Mouse (Mus musculus) gastrocnemius, postnatal 4 days (tissue): ENCODE results near the gene Mgmt. TPM values are rescaled to one million over a fixed set of nuclear protein-coding genes. Genes with fewer than 3 reads are reported as not detected.
A peak's percentile ranks its signal among the peaks of the same experiment; 100 is the strongest.

Experiments used
- DNase-seq, 2 experiments: peaks; one replicate each; pipeline ENCODE4 v3.0.0; 2021 to 2022; ENCODE audit warnings: low spot score in 2 of 2, mixed read lengths in 2 of 2
- long read RNA-seq, 2 experiments: library from polyadenylated mRNA; stranded (forward); transcript quantifications; one replicate each; pipeline ENCODE4 v2.0.0; 2021
- total RNA-seq, 2 experiments: library from RNA; stranded (reverse); gene quantifications; 2 replicates each; pipeline ENCODE4 v1.2.3; 2021

Gene Mgmt
- total RNA-seq: 1 to 10 TPM; 3.0 to 3.9 TPM
- long read RNA-seq, experiment 1, transcript Mgmt-201 (5 exons, 2,894 nt): major isoform, 5 of 8 reads
- long read RNA-seq, experiment 1, partial matches to known transcripts: 0 of 8 reads
- long read RNA-seq, experiment 1, other reads (novel, unspliced or antisense): 3 of 8 reads
- long read RNA-seq, experiment 2, transcript Mgmt-201 (5 exons, 2,894 nt): major isoform, 9 of 12 reads
- long read RNA-seq, experiment 2, partial matches to known transcripts: 0 of 12 reads
- long read RNA-seq, experiment 2, other reads (novel, unspliced or antisense): 3 of 12 reads

DNA sequence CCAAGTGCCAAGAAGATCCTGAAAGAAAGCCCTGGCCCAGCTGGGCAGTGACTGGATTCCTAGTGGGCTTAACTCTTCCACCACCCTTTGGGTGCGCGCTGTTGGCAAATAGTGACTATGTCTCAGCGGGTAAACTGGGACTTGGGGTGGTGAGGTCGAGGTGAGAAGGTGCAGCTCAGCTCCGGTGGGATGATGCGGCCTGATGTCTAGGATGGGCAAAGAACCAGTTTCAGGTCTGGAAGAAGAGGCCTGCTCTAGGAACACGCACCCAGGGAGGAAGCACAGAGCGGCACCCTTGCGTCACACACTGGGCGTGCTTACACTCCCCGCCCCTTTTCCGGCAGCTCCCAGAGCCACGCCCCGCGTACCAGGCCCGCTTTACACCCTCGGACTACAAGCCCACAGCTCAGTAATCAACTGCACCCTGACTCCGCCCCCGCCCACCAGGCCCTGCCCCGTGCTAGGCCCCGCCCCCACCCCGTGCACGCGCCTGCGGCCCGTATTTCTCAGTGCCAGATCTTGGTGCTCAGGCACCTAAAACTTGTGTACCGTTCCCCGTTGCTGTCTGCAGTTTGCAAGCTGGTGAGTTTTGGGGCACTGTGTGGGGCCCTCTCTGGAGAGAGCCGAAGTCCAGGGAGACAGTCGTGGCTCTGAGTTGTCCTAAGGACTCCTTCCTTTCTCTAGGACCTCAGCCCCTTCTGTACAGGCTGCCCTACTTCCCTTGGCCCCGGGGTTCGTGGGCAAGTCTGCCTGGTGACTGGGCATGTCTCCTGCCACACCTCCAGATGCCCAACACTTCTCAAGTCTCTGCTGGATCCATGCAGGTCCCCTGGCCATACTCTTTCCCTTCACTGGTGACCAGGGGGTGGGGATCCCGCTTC is at the start of gene Mgmt:
Gene Mgmt (plus strand): TSS at position 509 of the 881 bp plus-strand sequence.
- peak; percentile 82 to 91 for DNase-seq

DNA sequence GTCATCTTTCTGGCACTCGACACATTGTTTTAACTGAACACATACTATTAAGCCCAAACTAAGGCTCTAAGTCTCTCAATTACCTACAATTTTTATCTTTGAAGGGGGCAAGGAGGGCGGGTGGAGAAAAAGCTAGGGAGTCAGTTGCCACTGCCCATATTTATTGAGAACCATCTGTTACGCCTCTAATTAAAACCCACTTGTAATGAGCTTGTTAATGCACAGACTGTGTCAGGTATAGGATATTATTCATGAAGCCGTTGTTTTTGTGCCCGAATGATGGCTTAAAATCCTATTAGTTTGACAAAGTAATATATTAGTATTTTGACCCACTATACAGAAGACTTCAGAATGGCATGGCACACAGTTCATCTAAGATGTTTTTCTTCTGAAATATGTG is 49.6 kb upstream of the Mgmt start:
- no peak for DNase-seq

DNA sequence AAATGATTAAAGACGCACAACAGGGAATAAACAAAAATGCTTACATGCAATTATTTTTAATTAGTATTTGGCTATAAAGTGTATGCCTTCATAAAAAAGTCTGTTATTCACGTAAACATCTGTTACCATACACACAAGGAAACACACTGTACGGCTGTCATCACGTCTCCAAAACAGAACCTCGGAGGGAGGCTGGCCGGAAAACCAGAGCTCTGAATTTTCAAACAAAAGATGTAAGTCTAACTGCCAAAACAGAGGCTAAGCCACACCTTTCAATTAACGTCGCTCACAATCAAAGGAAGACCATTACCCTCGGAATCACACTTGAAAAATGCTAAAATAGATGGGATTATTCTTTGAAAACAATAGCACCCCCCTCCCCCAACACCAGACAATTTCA is 49.1 kb upstream of the Mgmt start:
- DNase-seq: no peak

DNA sequence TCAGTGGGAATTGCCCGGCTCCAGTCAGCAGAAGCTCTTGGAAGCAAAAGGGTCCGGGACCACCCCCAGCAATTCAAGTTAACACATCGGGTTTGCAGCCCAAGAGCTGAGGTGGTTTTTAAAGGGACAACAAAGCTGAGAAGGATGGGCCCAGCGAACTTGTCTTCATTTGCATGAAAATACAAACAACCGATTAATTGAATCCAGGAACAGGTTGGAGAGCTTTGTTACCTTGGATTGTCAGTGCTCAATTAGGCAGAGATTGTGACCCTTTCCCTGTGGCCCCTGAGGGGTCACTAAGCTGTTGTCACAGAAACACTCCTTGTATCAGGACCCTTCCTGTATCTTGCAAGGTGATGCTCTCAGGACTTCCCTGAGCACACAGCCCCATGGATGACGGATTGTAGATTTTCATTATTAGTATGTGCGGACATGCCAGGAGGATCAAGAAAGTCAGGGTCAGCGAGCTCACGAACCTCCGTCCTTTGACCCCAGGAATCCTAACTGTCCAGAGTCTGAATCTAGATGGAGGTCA is 48.3 kb upstream of the Mgmt start:
- no peak for DNase-seq

DNA sequence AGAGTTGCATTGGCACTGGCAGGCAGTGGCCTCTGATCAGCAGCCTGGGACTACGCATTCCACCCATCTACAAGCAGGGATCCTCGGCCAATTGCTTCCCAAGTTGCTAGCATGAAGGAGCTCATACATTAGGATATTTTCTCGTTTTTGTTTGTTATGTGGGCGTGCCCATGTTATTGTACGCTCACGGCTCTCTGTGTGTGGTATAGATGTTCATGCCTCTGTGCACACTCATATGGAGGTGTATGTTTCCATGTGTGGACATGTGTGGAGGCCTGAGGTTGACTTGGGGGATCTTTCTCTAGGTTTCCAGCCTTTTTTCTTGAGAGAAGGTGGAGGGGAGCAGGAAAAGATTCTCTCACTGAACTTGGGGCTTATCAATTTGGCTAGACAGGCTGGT is 46.8 kb upstream of the Mgmt start:
- DNase-seq: no peak

DNA sequence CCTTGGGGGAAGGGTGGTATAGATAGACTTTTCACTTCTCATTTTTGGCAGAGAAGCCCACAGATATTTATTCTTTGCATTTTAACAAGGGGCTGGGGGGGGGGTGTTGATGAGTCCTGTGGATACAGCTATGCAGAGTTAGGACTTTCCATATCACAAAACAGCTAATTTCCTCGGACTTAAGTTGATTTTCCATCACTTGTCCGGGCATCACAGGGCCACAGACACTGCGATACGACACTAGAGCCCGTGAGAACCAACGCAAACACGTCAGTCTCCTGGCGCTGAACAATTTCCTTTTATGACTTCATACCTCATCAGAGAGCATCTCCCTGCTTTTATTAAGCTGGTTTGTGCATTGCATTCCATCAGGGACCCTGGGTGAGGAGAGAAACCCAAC is 45.7 kb upstream of the Mgmt start:
- no peak for DNase-seq

DNA sequence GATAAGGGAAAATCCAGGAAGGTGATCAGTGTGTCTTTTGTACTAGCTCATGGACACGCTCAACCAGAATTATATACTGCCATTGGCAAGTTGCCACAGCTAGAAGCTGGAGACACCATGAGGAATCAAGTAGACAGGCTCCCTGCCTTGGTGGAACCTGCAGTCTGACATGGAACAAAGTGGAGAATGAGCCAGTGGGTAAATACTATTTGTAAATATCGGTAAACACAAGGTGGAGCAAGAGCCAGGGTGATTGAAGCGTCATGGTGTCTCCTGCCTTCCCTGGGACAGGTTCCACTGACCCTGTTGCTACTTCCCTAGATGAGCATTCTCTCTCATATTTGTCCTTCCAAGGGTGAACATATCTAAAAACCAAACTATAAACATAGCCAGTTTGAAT is 44.6 kb upstream of the Mgmt start:
- no peak for DNase-seq

DNA sequence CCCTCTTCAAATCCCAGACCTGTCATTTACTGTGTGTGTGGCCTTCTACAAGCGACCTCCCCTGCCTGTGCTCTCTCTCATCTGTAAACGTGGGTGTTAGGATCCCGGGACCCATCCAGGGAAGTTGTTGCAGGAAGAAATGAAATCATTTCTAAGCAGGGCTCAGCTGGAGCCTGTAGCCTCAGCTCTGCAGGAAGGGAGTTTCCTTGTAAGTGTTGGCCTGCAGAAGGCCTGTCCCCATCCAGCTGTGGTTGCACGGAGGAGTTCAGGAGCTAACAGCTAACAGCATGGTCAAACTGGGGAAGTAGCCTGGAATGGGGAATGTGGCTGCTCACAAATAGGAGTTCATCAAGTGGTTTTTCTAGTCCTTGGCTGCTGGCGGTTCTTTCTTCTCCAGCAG is 44.1 kb upstream of the Mgmt start:
- DNase-seq: peak in 1 of 2 experiments; percentile 13

DNA sequence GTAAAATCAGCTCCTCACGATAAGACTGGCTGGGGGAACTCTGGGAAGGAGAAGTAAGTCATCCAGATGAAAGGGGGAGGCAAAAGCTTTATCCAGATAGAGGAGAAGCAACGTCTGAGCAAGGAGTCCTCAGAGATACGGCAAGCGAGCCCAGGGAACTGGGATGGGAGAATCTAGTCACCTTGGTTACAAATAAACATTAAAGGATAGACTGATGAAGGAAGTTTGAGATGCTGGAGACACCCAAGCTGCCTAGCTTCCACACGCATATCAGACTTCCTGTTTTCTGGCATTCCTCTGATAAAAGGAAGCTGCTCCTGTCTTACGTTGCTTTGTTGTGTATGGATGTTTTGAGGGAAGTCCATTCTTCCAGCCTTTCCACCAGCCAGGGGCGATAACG is 42.5 kb upstream of the Mgmt start:
- DNase-seq: no peak

DNA sequence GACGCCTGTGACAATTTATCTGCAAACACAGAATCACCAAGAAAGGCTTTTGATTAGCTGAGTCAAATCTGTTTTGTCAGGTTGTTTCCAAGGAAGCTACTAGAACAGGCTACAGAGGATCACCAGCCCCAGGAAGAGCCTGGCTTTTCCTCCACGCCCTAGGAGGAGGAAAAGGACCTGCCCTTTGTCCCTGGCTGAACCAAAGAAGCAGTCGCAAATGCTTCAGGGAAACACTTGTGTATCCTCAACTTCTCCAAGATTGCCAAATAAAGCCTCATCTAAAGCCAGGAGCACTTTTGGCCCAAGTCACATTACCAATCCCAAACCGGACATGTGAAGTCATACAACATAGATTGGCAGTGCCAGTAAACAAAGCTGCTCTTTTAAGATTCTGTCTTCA is 41.7 kb upstream of the Mgmt start:
- no peak for DNase-seq

DNA sequence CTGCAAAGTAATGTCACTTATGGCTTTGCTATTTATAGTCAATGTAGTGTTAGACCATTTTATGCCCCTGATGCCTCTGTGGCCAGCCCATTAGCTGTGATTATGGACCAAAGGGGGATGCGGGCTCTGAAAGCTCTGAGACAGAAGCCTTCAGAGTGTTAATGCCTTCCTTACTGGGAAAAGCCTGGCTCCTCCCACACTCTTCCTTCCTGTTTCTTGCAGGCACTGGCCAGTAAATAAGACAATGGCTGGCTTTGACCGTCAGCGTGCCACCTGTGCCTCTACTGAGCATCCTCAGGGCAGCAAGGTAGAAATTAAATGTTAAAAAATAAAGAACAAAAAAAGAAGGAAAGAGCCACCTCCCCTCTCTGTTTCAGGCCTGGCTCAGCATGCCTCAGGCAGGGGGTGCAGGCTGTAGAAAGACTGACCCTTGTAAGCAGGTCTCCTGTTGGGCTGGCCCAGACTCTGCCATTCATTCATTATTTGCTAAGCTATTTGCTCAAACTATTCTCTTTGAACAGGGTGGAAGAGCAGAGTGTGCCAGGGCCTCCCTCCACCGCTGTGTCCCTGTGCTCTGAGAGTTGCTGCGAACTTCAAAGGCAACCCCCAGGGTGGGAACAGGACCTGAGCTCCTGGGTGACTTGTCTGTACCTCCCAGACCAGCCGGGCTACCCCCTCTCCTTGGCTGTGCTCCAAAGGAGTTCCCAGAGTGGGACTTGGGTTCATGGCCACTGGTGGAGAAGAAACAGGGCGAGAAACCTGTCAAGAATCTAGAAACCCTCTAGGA is 29.5 kb upstream of the Mgmt start:
- DNase-seq: no peak

DNA sequence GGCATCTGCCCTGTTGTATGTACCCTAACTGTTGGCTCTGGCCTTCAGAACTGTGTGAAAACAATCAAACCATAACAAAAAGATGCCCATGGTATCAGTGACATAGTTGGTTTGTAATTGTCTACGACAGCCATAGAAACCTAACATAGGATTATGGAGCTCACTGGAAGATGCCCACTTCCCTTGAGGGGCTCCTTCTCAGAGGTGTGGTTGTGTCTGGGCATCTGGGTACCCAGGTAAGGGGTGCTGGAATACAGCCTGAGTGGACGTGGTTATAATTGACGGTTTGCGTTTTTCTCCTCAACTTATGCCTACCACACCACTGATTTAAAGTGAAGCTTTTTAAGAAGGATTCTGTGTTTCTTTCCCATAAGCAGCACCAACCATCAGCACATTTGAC is 28.5 kb upstream of the Mgmt start:
- no peak for DNase-seq

DNA sequence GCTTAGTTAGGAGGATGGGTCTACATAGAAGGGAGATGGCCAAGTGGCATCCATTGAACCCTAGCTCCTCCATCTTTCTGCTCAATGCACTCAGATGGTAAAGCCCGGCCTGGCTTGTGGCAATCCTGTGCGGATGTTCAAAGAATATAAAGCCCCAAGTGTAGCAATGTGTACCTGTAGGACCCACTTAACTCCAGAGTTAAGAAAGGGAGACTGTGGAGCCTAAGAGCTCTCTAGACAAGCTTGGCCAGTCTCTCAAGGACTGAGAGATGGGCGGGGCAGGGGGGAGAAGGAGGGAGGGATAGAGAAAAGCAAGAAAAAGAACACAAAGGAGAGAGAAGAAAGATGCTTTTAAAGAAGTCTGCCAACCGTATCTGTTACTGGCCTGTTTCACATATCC is 27.9 kb upstream of the Mgmt start:
- no peak for DNase-seq

DNA sequence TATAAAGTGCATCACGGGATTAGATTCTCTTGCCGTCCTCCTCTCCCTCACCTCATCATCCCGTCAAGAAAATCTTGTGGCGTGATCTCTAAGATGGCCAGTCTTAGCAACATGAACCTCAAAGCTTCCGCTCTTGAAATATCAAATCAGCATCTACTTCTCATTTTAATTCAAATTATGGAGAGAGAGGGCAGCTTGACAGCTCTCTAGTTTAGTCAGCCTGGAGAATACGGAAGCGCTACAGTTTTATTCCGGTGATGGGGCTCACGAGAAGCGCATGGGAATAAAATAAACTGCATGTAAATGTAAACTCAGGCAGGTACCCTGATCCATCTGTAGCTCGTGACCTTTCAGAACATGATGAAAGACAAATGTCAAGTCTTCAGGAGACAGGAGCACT is 22.9 kb upstream of the Mgmt start:
- DNase-seq: no peak

DNA sequence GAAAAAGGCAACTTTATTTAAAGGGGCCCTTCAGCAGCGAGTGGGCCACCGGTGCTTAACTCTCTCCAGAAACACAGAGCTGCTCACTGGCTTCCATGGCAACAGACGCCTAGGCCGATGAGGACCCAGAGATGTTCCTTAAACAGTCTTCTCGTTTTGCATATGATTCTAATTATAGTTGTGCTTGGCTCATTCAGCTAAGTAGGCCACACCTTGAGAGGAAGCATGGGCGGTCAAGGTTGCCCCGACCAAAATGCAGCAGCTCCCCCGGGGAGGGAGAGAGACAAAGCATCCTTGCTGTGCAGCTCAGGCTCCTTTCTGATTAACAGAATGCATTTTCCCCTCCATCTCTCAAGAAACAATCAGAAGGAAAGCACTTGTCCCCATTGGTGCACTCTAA is 22.4 kb upstream of the Mgmt start:
- no peak for DNase-seq

DNA sequence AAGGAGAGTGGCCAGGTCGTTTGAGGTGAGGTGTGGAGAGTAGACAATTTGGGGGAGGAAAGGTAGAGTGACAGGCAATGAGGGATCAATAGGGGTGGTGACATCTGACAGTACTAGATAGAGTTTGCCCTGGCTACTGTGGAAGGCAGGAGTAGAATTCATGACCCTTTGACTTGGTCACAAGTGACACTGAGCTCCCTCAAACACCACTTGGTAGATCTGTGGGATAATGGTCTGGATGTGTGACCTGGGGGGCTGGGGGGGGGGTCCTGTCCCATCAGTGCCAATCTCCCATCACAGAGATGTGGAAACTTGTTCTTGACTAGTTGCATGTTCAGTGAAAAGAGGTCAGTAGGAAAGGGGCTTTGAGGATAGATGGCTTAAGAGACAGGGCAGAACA is 20.0 kb upstream of the Mgmt start:
- DNase-seq: no peak

DNA sequence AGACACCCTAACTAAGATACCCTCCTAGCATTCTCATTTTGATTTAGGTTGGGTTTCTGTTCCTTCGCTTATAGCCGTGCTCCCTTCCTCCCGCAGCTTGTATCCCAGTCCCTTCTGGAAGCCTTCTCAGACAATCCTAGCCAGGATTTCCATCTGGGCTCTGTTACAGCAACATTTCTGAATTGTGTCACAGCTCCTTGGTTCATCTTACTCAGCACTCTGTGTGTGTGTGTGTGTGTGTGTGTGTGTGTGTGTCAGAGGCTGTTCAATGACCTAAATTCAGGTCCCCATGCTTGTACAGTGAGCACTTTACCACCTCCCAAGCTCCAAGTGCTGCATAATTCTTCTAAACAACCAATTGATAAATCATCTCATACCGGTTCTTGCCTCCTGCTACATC is 14.0 kb upstream of the Mgmt start:
- DNase-seq: peak in 1 of 2 experiments; percentile 41

DNA sequence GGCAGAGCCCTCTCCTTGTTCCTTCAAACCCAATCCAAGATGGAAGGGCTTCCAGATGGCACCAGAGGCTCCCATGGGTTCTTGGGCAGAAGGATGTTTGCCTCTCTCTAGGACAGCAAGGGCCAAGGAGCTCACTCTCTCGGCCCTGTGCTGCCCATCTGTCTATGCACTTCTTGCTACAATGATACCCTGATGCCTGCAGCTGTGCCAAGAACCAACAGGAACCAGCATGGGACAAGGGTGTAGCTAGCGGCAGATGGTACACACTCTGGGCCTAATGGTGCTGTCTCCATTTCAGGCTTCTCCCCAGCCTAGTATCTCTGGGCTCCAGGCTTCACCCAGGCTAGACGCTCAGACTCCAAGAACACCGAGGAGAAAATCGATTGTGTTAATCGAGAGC is 6.3 kb upstream of the Mgmt start:
- no peak for DNase-seq

DNA sequence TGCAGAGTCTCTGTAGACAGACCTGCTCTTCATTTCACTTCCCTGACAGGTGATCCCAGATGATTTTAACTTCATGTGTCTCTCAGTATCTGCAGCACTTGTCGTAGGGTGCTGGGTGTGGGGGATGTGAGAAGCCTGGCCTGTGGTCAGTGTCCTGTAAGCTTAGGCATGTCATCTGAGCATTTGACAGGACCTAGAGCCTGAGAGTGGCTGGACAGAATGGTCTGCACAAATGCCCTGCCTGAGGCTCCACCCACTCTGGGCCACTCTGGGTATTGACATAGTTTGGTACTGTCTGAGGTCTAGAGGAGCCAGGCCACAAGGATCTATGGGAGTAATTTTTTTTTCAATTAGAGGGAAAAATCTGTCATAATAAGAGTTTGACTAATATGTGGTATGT is 942 bp downstream of the Mgmt start:
- DNase-seq: no peak

DNA sequence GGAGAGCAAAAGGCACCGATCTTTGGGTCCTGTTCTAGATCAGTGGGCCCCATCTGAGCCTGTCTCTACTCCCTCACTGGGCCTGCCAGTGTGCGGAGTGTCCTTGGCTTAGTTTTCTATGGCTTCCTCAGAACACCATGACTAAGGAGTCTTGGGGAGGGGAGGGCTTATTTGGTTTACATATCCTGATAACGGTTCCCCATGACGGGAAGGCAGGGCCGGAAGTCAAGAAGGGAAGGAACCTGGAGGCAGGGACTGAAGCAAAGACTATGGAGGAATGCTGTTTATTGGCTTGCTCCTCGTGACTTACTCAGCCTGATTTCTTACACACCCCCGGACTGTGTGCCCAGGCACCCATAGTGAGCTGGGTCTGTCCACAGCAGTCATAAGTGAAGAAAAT is 1.4 kb downstream of the Mgmt start:
- no peak for DNase-seq

DNA sequence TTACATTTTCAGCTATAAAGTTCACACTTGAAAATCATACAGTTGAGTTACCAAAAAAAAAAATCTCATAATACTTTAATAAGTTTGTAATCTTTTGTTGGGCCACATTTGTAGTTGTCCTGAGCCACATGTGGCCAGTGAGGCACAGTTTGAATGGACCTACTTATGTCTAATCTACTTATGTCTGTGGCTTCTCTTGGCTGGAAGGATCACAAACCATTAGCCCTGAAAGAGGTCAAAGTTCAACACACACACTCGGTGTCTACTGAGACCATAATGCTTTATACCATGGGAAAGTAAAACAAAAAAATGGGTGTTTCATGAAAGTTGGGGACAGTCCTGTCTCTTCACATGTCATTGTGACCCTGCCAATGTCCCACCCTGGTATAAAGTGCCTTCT is 3.1 kb downstream of the Mgmt start:
- no peak for DNase-seq

DNA sequence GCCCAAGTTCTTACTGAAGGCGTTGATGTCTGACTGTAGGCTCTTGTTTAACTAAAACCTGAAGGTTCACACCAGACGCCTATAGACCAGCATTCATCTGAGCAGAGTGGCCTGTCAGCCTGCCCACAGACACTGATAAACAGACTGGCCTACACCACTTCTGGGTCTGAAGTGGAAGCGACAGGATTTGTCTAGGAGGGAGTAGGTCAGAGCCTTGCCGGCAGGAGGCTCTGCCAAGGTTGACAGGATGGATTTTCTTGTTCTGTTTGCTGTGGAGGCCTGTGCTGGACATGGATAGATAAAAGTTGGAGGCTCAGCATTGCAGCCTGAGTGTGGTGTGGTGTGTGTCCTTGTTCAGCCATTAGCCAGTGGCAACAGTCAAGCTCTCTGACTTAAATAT is 3.6 kb downstream of the Mgmt start:
- no peak for DNase-seq
